Mouse (Mus musculus) frontal cortex, adult 2 months (tissue): ENCODE results near the gene Vash2. TPM values are rescaled to one million over a fixed set of nuclear protein-coding genes. Genes with fewer than 3 reads are reported as not detected.
"Not testable (repeated sequence)": the region's sequence is repeated elsewhere in the genome, so short reads cannot be mapped to it uniquely, and the experiment has no call there.

ENCODE experiments used
- DNase-seq, 2 experiments: peaks; one replicate each; pipeline ENCODE4 v3.0.0; 2022; ENCODE audit warnings: low spot score in 1 of 2; ENCODE audit errors: extremely low spot score in 1 of 2
- polyA plus RNA-seq: library from polyadenylated mRNA; depleted of rRNA; stranded (reverse); fragments of >200 nt; gene quantifications from 2 replicates; pipeline ENCODE4 v1.2.3, GENCODE M21; 2012; rRNA removed

Gene Vash2
- 7.0 and 7.7 TPM in 2 replicates for polyA plus RNA-seq

GRCm38 (mm10) chr1:190979100-190979563, at the start of gene Vash2:
Gene Vash2, minus strand, starts transcription at chr1:190979296.
- DNase-seq, result peak; percentile 22 to 71

GRCm38 (mm10) chr1:191026021-191026713, 47.1 kb upstream of the Vash2 start, which contains the start of gene Flvcr1:
Gene Flvcr1, minus strand, starts transcription at chr1:191026158.
- DNase-seq, result peak; percentile 98 to 99

- peak in 1 of 2 experiments; percentile 34 for DNase-seq
These were observed 46.2 kb upstream of the Vash2 start for GRCm38 (mm10) chr1:191025016-191026012.

- not testable (repeated sequence) for DNase-seq
These were observed 44.7 kb upstream of the Vash2 start for GRCm38 (mm10) chr1:191023806-191024205.

GRCm38 (mm10) chr1:191023140-191023539, 44.0 kb upstream of the Vash2 start:
- no peak for DNase-seq

GRCm38 (mm10) chr1:191021016-191021415, 41.9 kb upstream of the Vash2 start:
- DNase-seq, result no peak

- DNase-seq, result no peak
These were observed 41.3 kb upstream of the Vash2 start for GRCm38 (mm10) chr1:191020217-191020924.

GRCm38 (mm10) chr1:191019803-191020202, 40.7 kb upstream of the Vash2 start:
- DNase-seq, result no peak

GRCm38 (mm10) chr1:191014271-191014670, 35.2 kb upstream of the Vash2 start:
- DNase-seq, result no peak

- no peak for DNase-seq
These were observed 29.6 kb upstream of the Vash2 start for GRCm38 (mm10) chr1:191008707-191009106.

- no peak for DNase-seq
These were observed 23.1 kb upstream of the Vash2 start for GRCm38 (mm10) chr1:191002201-191002600.

- DNase-seq, result no peak
These were observed 21.6 kb upstream of the Vash2 start for GRCm38 (mm10) chr1:191000686-191001085.

- no peak for DNase-seq
These were observed 18.9 kb upstream of the Vash2 start for GRCm38 (mm10) chr1:190998027-190998426.

- DNase-seq, result no peak
These were observed 17.3 kb upstream of the Vash2 start for GRCm38 (mm10) chr1:190996346-190996877.

GRCm38 (mm10) chr1:190995548-190995947, 16.5 kb upstream of the Vash2 start:
- peak in 1 of 2 experiments; percentile 44 for DNase-seq

- no peak for DNase-seq
These were observed 10.5 kb upstream of the Vash2 start for GRCm38 (mm10) chr1:190989437-190990082.

GRCm38 (mm10) chr1:190981412-190981811, 2.3 kb upstream of the Vash2 start:
- no peak for DNase-seq

- no peak for DNase-seq
These were observed 1.4 kb upstream of the Vash2 start for GRCm38 (mm10) chr1:190980470-190980869.

GRCm38 (mm10) chr1:190978511-190979073, 504 bp downstream of the Vash2 start:
- DNase-seq, result no peak
